8 mouse cellular contexts compared by ENCODE assay signal in the genomic region with DNA sequence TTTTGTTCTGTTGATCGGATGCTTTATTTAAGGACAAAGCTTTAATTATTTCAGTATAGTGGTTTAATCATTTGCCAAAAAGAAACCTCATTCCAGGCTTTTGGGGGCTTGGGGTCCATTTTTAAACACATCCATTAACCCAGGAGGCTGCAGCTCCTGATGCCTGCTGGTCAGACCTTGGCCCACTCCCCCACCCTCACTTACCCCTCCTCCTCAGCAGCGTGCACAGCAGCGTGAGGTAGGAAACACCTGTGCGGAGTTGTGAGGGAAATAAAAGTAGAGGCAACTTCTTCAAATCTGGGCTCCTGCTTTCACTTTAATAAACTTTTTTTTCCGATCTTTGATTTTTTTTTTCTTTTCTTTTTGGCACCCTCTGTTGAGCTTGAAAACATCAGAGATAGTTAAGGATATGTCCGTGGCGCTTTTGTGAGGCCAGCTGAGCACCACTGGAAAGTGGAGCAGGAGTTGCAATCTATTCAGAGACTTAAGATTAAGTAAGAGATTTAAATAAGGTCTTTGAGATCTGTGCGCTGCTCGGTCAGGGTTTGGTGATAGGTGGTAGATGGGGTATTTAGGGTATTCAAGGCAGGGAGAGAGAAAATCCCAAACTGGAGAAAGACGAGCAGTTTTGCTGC.
A peak's percentile ranks its signal among the peaks of the same experiment; 100 is the strongest.
DNase-seq lines count a peak whose midpoint lies in the region; ATAC-seq and TF ChIP-seq lines count a peak whose summit lies in the region.

No protein-coding gene starts in this region.

- TF ChIP-seq POLR2A in lung, adult 2 months (IDR thresholded peaks at IDR 0.05; ENCODE audit: borderline replicate concordance, extremely low read depth, low read depth, low read length): no peak
- TF ChIP-seq POLR2A in olfactory bulb, adult 2 months (IDR thresholded peaks at IDR 0.05; ENCODE audit: insufficient read depth, low read depth, low read length): no peak

- peak overlapping the region; percentile 73 for H3K4me2 ChIP-seq in hindbrain, embryonic 14.5 days (replicated peaks)

- H3K9ac ChIP-seq in hindbrain, embryonic 14.5 days: peak overlapping the region; percentile 79

- peak; percentile 67 for DNase-seq in cerebellum, postnatal 10 days
- DNase-seq in cerebellum, adult 11-12 months: no peak
- peak; percentile 13 for DNase-seq in lung, postnatal 10 days
- DNase-seq in lung, adult 2 months: no peak
- peak; percentile 34 for DNase-seq in hindbrain, embryonic 14.5 days (ENCODE audit: low spot score)
- DNase-seq in urinary bladder, postnatal 25 days (ENCODE audit: low spot score): no peak
- no peak for DNase-seq in left cerebral cortex, adult 11 months (ENCODE audit: low spot score)

- H3K4me3 ChIP-seq in lung, adult 2 months (replicated peaks; ENCODE audit: extremely low read depth, low read depth, low read length): no peak overlapping the region
- peak overlapping the region; percentile 53 for H3K4me3 ChIP-seq in hindbrain, embryonic 14.5 days (replicated peaks; ENCODE audit: low read length)
- peak overlapping the region; percentile 59 for H3K4me3 ChIP-seq in olfactory bulb, adult 2 months (ENCODE audit: insufficient read depth, low read depth, low read length)

- H3K9me3 ChIP-seq in hindbrain, embryonic 14.5 days (ENCODE audit: control insufficient read depth, low read length): no peaks in the 10 kb centered on the region

- TF ChIP-seq CTCF in lung, adult 2 months (IDR thresholded peaks at IDR 0.05; ENCODE audit: insufficient read depth, low read length): no peak
- no peak for TF ChIP-seq CTCF in olfactory bulb, adult 2 months (IDR thresholded peaks at IDR 0.05; ENCODE audit: insufficient read depth, low read depth, low read length)

- no peaks in the 10 kb centered on the region for H3K36me3 ChIP-seq in hindbrain, embryonic 14.5 days (replicated peaks; ENCODE audit: control insufficient read depth, insufficient read depth)

- no peak for ATAC-seq in hindbrain, embryonic 14.5 days (ENCODE audit: low FRiP score)

- H3K4me1 ChIP-seq in lung, adult 2 months (ENCODE audit: control insufficient read depth, insufficient read depth, low read length): peaks cover 11% of the 10 kb centered on the region
- H3K4me1 ChIP-seq in hindbrain, embryonic 14.5 days (replicated peaks; ENCODE audit: control insufficient read depth, insufficient read depth, low read length): peaks cover 53% of the 10 kb centered on the region
- peaks cover 2% of the 10 kb centered on the region; the same call in 1 of the 2 replicates for H3K4me1 ChIP-seq in olfactory bulb, adult 2 months (ENCODE audit: control insufficient read depth, insufficient read depth, low read length)

- WGBS in lung, adult 2 months: 46% methylated on average over 10 of the region's 10 CpGs
- WGBS in hindbrain, embryonic 14.5 days: 18% methylated on average over 10 of the region's 10 CpGs
- 12% methylated on average over 10 of the region's 10 CpGs for WGBS in olfactory bulb, adult 2 months

- no peaks in the 10 kb centered on the region for H3K27me3 ChIP-seq in hindbrain, embryonic 14.5 days (ENCODE audit: control insufficient read depth, insufficient read depth, low read length)

- peak overlapping the region; percentile 76 for H3K27ac ChIP-seq in hindbrain, embryonic 14.5 days
- peak overlapping the region; percentile 99 for H3K27ac ChIP-seq in olfactory bulb, adult 2 months (ENCODE audit: insufficient read depth, low read depth, low read length)

Comparison
In these comparisons a context has a peak if more than half of its experiments do, and no peak if none do; other contexts are left out.
1. DNase-seq: peak in cerebellum, postnatal 10 days (2 of 2), lung, postnatal 10 days (single experiment) and hindbrain, embryonic 14.5 days (single experiment); none in cerebellum, adult 11-12 months (single experiment), lung, adult 2 months (single experiment), urinary bladder, postnatal 25 days (single experiment) and left cerebral cortex, adult 11 months (single experiment).